Mouse (Mus musculus) olfactory bulb, adult 2 months (tissue): ENCODE data around the gene Gm49373. TPM values are rescaled to one million over a fixed set of nuclear protein-coding genes. Genes with fewer than 3 reads are reported as not detected.
A peak's percentile ranks its signal among the peaks of the same experiment; 100 is the strongest.

Experiments used
- H3K27ac ChIP-seq: fragments of 200-500 bp; 2 replicates; pipeline ENCODE4 v1.5.1; 2012; ENCODE audit warnings: low read depth, low read length; ENCODE audit not compliant: insufficient read depth
- H3K4me1 ChIP-seq: fragments of 200-500 bp; 2 replicates; pipeline ENCODE4 v1.6.1; 2012; ENCODE audit warnings: low read length; ENCODE audit not compliant: control insufficient read depth, insufficient read depth
- H3K4me3 ChIP-seq: fragments of 200-500 bp; 2 replicates; pipeline ENCODE4 v1.5.1; 2012; ENCODE audit warnings: mild to moderate bottlenecking, low read depth, low read length, moderate library complexity; ENCODE audit not compliant: insufficient read depth
- CTCF ChIP-seq: fragments of 200-500 bp; IDR thresholded peaks from 2 replicates; pipeline ENCODE4 v1.5.1; 2012; ENCODE audit warnings: low read depth, mild to moderate bottlenecking, low read length, moderate library complexity; ENCODE audit not compliant: insufficient read depth
- POLR2A ChIP-seq: fragments of 200-500 bp; IDR thresholded peaks from 2 replicates; pipeline ENCODE4 v1.6.1; 2012; ENCODE audit warnings: mild to moderate bottlenecking, low read depth, low read length, moderate library complexity; ENCODE audit not compliant: insufficient read depth
- WGBS: fragments of 180-500 bp; shearing (Covaris S2); methylation state at CpG from one replicate; pipeline ENCODE4 v1.1.7; 2018; 5-methylcytosine and 5-hydroxymethylcytosine counted together
- polyA plus RNA-seq: library from polyadenylated mRNA; stranded (reverse); fragments of >200 nt; gene quantifications from 2 replicates; pipeline ENCODE4 v1.2.4, GENCODE M21; 2012; ENCODE audit warnings: low replicate concordance; ENCODE audit not compliant: missing spikeins, insufficient read depth, insufficient read length

Gm49373 gene
- polyA plus RNA-seq, 1 experiment = not detected

DNA sequence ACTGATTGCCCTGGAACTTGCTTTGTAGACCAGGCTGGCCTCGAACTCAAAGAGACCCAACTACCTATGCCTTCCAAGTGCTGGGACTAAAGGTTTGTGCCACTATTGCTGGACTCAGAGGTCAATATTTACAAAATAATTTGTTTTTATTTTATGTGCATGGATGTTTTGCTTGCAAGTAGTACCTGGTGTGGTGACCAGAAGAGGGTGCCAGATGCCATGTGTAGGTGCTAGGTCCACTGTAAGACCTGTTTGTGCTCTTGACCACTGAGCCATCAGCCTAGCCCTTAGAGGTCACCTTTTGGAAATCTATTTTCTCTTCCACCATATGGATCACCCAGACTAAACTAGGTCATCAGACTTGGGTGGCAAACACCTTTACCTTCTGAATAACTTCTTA, 50.2 kb downstream of the Gm49373 start:
- Histone ChIP-seq H3K4me1 (peaks cover 8% of the 10 kb centered on the region; the same call in 1 of the 2 replicates), H3K4me3 (no peak overlapping the region), H3K27ac (no peak overlapping the region)
- no peak for TF ChIP-seq POLR2A
- no peak for TF ChIP-seq CTCF
- WGBS = 73% methylated on average over 1 of the region's 1 CpGs

DNA sequence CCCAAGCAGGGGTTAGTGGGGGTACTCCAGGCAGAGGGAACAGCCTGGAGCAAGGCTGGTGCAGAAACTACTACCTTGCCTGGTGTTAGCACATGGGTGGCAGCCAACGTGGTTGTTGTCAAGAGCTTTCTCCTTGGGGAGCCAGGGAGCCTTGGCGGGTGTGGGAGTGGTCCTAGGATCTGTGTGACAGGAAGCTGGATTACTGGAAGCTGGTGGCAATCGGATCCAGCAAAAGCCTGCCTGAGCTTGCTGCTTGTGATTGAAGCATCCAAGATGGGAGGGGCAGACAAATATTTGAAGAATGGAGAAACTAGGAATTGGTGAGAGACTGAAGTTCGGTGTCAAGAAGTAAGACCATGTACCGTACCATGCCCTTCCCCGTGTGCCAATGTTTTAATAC, 50.6 kb downstream of the Gm49373 start:
- 65% methylated on average over 6 of the region's 6 CpGs for WGBS
- H3K4me1 ChIP-seq = peaks cover 5% of the 10 kb centered on the region; the same call in 1 of the 2 replicates
- no peak overlapping the region for H3K4me3 ChIP-seq
- no peak for TF ChIP-seq POLR2A
- no peak overlapping the region for H3K27ac ChIP-seq

DNA sequence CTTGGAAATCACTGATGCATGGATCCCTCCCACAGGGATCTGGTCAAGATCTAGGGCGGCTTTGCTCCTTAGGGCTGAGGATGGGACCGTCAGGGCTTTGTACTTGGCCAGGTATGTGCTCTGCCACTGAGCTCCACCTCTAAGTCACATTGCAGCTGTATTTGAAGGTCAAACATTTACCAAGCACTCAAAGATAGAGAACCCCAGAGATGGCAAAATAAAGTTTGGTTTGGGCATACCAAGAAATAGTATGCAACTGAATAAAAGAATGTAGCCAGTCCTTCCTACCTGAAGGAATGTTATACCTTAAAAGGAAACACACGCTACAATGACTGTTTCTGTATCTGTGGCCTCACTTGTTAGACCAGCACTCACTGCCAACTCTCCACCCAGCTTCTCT, 51.5 kb downstream of the Gm49373 start:
- WGBS = 87% methylated on average over 3 of the region's 3 CpGs
- TF ChIP-seq POLR2A = no peak
- TF ChIP-seq CTCF = no peak
- Histone ChIP-seq H3K4me1 (no peaks in the 10 kb centered on the region), H3K4me3 (no peak overlapping the region), H3K27ac (no peak overlapping the region)

DNA sequence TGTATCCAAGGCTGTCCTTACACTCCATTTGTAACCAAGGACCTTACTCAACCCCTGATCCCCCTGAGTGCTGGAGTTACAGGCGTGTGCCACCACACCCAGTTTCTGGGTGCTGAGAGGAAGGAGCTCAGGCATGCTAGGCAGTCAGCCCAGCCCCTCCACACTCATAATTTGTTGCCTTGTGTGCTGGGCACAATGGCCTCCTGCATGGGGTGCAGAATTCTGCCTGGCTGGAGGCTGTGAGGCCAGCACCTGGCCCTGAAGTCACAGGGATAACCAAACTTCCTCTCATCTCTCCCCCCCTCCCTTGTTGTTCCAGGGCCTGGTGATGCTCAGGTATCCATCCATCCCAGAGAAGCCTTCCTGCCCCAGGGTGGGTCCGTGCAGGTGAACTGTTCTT, 54.3 kb downstream of the Gm49373 start:
- TF ChIP-seq POLR2A = no peak
- TF ChIP-seq CTCF = no peak
- Histone ChIP-seq H3K4me3 (no peak overlapping the region), H3K27ac (no peak overlapping the region), H3K4me1 (peaks cover 14% of the 10 kb centered on the region)
- 76% methylated on average over 2 of the region's 2 CpGs for WGBS

DNA sequence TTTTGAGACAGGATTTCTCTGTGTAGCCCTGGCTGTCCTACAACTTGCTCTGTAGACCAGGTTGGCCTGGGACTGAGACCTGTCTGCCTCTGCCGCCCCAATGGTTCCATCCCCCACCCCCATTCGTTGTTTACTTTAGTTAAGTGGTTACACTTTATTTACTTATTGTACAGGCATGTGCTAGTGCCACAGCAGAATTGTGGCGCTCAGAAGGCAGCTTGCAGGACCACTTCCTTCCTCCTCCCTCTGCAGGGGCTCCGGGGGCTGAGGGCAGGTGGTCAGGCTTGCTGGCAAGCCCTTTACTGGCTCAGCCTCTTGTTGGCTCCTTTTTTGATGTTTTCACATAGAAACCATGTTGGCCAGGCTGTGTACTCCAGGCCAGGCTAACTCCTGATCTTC, 55.7 kb downstream of the Gm49373 start:
- no peak overlapping the region for H3K27ac ChIP-seq
- no peak overlapping the region for H3K4me3 ChIP-seq
- peaks cover 14% of the 10 kb centered on the region for H3K4me1 ChIP-seq
- TF ChIP-seq CTCF (no peak), POLR2A (no peak)
- WGBS = 39% methylated on average over 4 of the region's 4 CpGs

DNA sequence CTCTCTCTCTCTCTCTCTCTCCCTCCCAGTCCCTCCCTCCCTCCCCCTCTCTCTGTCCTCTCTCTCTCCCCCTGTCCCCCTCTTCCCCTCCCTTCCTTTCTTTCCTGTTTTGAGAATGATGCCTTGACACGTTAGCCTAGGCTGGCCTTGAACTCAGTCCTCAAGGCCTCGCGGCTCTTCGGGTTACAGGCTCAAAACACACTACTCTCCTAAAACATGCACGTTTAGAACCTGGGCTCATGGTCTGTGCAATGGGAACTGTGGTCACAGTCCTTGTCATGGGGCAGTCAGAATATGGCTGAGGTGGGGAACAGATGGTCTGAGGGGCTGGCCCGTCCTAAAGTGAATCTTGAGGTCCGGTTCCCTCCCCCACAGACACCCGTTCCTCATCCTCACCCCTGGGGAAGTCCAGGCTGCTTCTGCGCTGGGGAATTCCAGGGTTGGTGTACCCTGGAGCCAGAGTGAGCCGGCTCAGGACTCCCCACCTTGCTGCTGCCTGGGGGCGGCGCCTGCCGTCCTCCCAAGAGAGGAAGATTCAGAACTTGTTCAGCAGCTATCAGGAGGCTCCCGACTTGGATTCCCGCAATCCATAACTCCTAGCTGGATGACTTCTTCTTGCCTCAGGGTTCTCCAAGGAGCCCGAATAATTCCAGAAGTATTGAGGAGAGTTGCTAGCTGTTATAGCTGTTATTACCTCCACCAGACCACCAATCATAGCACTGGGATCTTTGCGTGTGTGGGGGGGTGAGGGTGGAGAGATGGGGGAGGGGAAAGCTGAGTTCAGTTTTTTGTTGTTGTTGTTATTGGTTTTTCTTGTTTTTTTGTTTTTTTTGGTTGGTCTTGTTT, 56.3 kb downstream of the Gm49373 start:
- Histone ChIP-seq H3K4me1 (peaks cover 14% of the 10 kb centered on the region), H3K27ac (no peak overlapping the region), H3K4me3 (no peak overlapping the region)
- TF ChIP-seq CTCF = no peak
- TF ChIP-seq POLR2A = no peak
- 9% methylated on average over 17 of the region's 17 CpGs for WGBS

DNA sequence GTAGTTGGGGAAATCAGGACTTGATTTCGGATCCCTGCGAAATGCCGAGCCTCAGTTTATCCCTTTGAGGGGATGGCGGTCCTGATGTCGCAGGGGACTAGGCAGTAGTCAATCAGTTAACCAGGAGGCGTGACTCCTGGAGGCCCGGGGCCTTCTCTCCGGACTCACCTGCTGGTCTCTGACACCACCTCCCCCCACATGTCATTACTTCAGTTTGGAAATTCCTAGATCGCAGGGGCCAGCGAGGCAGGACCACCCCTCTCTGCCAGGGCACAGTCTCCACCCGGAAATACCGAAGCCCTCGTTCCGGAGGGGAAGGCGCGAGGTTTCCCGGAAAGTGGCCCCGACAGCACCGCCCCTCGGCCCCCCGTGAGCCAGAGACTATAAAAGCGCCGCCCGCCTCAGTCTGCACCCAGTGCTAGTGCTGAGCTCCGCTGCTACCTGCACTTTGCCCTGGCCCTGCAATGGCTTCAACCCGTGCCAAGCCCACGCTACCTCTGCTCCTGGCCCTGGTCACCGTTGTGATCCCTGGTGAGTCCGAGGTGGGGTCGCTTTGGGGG, 57.2 kb downstream of the Gm49373 start, which contains the start of gene Icam1:
Gene Icam1, plus strand, starts transcription at position 415 of the 560 bp plus-strand sequence.
- WGBS = 3% methylated on average over 30 of the region's 30 CpGs
- H3K27ac ChIP-seq = no peak within 1 kb of the TSS
- peaks cover 14% of the 10 kb centered on the region for H3K4me1 ChIP-seq
- H3K4me3 ChIP-seq = peak within 1 kb of the TSS; percentile 20
- TF ChIP-seq POLR2A (no peak), CTCF (no peak)

DNA sequence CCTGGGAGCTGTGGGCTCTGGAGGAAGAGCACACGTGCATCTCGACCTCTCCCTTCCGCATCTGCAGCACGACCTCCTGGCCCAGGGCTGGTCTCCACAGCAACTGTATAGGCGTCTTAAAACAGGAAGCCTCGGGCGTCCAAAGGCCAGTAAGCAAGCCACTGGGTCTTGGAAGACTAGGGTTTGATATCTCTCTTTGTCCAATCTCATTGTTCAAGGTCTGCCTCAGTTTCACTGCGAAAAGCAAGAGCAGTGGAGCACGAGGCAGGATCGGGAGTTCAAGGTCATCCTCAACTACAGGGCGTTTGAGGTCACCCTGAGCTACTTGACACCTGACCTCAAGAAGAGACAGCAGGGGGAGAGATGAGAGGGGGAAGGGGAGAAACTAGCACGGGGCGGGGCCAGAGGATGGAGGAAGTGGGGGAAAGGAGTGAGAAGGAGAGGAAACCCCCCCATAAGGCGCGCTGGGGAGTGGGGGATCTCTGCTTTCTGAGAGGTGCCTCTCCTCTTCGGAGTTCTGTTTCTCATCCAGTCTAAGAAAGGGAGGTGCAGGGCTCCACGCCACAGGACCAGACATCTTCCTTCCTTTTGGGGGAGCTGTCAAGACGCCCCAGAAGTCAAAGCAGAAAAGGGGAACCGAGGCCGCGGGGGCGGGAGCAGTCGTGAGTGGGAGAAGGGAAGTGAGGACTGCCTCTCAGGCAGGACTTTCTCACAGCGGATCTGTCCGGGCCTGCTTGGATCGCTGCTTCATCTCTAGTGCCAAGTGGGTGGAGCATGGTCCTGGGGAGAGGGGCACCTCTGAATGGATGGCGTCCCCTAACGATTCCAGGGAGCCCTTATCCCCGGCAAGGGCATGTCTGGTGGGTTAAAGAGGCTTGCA, 58.0 kb downstream of the Gm49373 start:
- TF ChIP-seq CTCF = no peak
- TF ChIP-seq POLR2A = no peak
- peak overlapping the region; percentile 20 for H3K4me3 ChIP-seq
- no peak overlapping the region for H3K27ac ChIP-seq
- WGBS = 12% methylated on average over 29 of the region's 29 CpGs
- H3K4me1 ChIP-seq = peaks cover 14% of the 10 kb centered on the region

Other genes starting within 250 kb of the Gm49373 start
- 183 TPM in 1 of 2 replicates, not detected in the other for gene A230050P20Rik, start 204.5 kb downstream of the Gm49373 start, polyA plus RNA-seq
- not detected in 2 replicates for gene Angptl6, start 193.4 kb downstream of the Gm49373 start, polyA plus RNA-seq
- gene Ppan, start 184.9 kb downstream of the Gm49373 start, polyA plus RNA-seq = not detected in 2 replicates
- gene Eif3g, start 174.5 kb downstream of the Gm49373 start, polyA plus RNA-seq = not detected in 2 replicates
- 56.5 TPM in 1 of 2 replicates, not detected in the other for gene Dnmt1, start 113.2 kb downstream of the Gm49373 start, polyA plus RNA-seq
- not detected in 2 replicates for gene S1pr2, start 96.3 kb downstream of the Gm49373 start, polyA plus RNA-seq
- not detected in 2 replicates for gene Mrpl4, start 70.4 kb downstream of the Gm49373 start, polyA plus RNA-seq
- not detected in 2 replicates for gene Icam1, start 57.1 kb downstream of the Gm49373 start, polyA plus RNA-seq
- not detected in 2 replicates for gene Icam4, start 43.7 kb downstream of the Gm49373 start, polyA plus RNA-seq
- not detected in 2 replicates for gene Icam5, start 41.0 kb downstream of the Gm49373 start, polyA plus RNA-seq
- not detected in 2 replicates for gene Zglp1, start 6.0 kb downstream of the Gm49373 start, polyA plus RNA-seq
- not detected in 2 replicates for gene Fdx1l, start 518 bp upstream of the Gm49373 start, polyA plus RNA-seq
- gene Gm38431, start 18.9 kb upstream of the Gm49373 start, polyA plus RNA-seq = not detected in 2 replicates
- gene Raver1, start 18.9 kb upstream of the Gm49373 start, polyA plus RNA-seq = not detected in 2 replicates
- gene Tyk2, start 58.1 kb upstream of the Gm49373 start, polyA plus RNA-seq = not detected in 2 replicates
- 282 TPM in 1 of 2 replicates, not detected in the other for gene Cdc37, start 76.9 kb upstream of the Gm49373 start, polyA plus RNA-seq
- not detected in 2 replicates for gene Pde4a, start 92.6 kb upstream of the Gm49373 start, polyA plus RNA-seq
- gene Keap1, start 166.3 kb upstream of the Gm49373 start, polyA plus RNA-seq = not detected in 2 replicates
- not detected in 2 replicates for gene S1pr5, start 175.3 kb upstream of the Gm49373 start, polyA plus RNA-seq
- not detected in 2 replicates for gene Atg4d, start 192.2 kb upstream of the Gm49373 start, polyA plus RNA-seq
- not detected in 2 replicates for gene Kri1, start 214.9 kb upstream of the Gm49373 start, polyA plus RNA-seq
- not detected in 2 replicates for gene Cdkn2d, start 218.3 kb upstream of the Gm49373 start, polyA plus RNA-seq
- not detected in 2 replicates for gene Ap1m2, start 239.2 kb upstream of the Gm49373 start, polyA plus RNA-seq
- 356 TPM in 1 of 2 replicates, not detected in the other for gene Slc44a2, start 247.6 kb upstream of the Gm49373 start, polyA plus RNA-seq